Mouse (Mus musculus) gastrocnemius, postnatal 4 days (tissue): ENCODE results near the gene Gm38393. TPM values are rescaled to one million over a fixed set of nuclear protein-coding genes. Genes with fewer than 3 reads are reported as not detected.
A peak's percentile ranks its signal among the peaks of the same experiment; 100 is the strongest.

Experiments used
- DNase-seq, 2 experiments: peaks; one replicate each; pipeline ENCODE4 v3.0.0; 2021 to 2022; ENCODE audit warnings: low spot score in 2 of 2, mixed read lengths in 2 of 2
- long read RNA-seq, 2 experiments: library from polyadenylated mRNA; stranded (forward); transcript quantifications; one replicate each; pipeline ENCODE4 v2.0.0; 2021
- total RNA-seq, 2 experiments: library from RNA; stranded (reverse); gene quantifications; 2 replicates each; pipeline ENCODE4 v1.2.3; 2021

The Gm38393 gene
- total RNA-seq, result 1 to 10 TPM; 1.4 to 1.7 TPM
- long read RNA-seq, experiment 1, result 0 reads
- long read RNA-seq, experiment 2, result 0 reads

DNA sequence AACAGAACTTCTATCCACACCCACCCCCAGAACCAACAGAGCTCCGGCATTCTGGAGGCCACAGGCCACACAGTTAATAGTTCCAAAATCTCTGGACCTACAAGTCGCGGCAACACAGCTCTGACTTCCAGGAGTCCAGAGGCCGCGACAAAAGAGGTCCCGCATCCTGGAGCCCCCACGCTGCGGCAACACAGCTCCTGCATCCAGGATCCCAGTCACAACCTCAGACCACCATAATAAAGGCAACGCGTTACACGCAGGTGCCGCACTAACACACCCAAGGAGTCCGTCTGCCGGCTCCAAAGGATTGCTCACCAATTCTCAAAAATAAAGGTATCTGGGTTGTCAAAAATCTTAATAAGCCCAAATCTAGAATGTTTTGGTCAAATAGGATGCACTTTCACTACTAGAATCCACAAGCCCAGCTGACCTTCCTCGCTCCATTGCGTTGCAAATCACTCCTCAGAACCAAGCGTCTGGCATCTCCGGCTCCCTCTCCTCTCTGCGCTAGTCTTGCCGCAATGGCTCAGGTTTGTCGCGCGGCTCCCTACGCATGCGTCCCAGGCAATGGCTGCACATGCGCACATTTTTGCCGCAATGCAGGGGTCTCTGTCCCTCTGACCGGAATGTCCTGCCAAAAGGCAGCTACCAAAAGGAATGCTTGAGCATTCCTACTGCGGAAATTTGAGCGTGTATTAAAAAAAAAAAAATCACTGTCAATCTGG, at the start of gene Gm38393, which contains the start of gene Snurf:
Gm38393 (minus strand) TSS at position 459 of the 725 bp plus-strand sequence.
Snurf (minus strand) TSS at position 444 of the 725 bp plus-strand sequence.
- peak; percentile 17 to 36 for DNase-seq

GRCm38 (mm10) chr7:60047481-60048201, 42.8 kb upstream of the Gm38393 start:
- DNase-seq, result no peak

DNA sequence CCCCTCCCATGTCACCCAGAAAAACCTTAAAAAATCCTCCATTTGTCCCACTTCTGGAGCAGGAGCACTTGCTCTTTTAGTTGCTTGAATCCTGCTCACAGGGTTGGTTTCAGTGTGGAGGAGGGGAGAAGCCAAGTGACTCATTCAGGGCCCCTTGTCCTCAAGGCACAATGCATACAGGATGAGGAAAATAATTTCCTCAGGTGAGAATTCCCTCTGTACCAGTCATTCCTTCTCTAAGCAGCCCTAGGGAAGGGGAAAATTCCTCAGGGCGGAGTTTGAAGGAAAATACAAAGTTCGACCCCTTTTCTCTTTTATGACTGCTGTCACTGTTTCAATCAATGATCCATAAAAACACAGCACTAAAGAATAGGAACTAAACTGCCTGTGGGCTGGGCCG, 8.3 kb upstream of the Gm38393 start:
- DNase-seq, result no peak

DNA sequence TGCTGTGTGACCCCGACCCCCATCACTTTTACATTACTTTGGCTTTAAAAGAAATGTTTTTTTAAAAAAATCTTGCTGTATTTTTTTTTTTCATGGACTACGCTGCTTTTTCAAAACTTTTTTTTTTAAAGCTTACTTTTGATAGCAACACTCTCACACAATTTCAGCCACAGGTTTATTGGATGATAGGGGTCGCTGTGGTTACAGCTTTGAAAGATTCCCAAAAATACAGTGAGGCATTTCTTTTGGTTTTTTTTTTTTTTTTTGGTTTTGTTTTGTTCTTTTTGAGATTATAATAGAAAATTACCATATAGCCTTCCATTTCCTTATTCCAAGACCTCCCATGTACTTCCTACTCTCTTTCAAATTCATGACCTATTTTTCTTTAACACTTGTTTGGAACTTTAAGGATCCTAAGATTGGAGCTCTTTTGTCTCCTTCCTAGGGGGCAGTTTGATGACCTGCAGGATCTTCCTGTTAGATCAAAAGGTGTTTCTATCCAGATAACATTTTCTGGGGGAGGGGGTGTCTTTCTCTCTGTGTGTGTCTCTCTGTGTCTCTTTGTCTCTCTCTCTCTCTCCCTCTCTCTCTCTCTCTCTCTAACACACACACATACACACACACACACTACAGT, 3.0 kb upstream of the Gm38393 start:
- no peak for DNase-seq

- no peak for DNase-seq
These were observed 1.4 kb upstream of the Gm38393 start for GRCm38 (mm10) chr7:60006262-60006661.

DNA sequence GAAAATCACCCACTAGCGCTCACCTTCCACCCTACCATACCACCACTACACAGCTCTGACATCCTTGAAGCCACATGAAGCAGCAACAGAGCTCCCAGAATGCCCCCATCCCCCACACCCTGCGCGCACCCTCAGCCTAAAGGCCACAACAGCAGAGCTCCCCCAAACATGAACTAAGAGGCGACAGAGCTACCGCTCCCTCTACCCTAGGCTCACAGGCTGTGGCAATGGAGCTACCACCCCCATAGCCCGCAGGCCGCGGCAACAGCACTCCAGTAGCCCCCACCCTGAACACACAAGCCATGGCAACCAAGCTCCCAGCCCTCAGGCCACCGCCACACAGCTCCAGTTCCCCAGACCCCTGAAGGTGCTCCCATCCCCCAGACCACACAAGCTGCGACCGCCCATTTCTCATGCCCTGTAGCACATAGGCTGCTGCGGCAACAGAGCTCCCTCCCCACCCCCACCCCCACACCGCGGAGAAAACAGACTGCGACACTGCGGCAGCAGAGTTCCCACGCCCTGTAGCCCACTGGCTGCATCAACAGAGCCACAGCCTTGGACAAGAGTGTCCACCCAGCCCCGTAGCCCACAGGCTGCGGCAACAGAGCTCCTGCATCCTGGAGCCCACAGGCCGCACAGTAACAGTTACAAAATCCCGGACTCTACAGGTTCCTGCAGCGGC, 801 bp downstream of the Gm38393 start:
- DNase-seq, result peak; percentile 8 to 15

- no peak for DNase-seq
These were observed 1.6 kb downstream of the Gm38393 start for GRCm38 (mm10) chr7:60003006-60003865.

DNA sequence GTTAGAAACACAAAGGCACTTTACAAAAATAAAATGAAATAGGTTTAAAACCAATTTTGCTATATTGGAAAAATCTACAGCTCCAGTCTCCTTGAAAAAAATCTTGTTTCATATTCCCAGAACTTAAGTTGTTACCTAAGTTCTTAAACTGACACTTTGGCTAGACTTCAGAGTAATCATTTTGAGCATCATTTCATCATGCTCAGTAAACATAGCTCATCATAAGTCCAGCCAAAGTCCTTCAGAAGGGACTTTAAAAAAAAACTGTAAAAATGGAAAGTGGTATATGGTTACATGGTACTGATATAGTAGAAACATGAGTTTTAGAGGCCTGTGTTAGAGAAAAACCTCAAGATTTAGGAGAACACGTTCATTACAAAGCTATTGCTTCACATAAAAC, 26.2 kb downstream of the Gm38393 start:
- DNase-seq, result no peak

Other genes with a start within 250 kb of the Gm38393 start
- 10 to 100 TPM; 46.0 to 47.7 TPM for gene Snurf, start within 50 bp of the Gm38393 start, total RNA-seq
- gene Snrpn, start 135.2 kb upstream of the Gm38393 start, total RNA-seq, result 10 to 100 TPM; 13.4 to 14.8 TPM